Mouse (Mus musculus): ENCODE data around the gene Atp8b3. TPM values are rescaled to one million over a fixed set of nuclear protein-coding genes. Genes with fewer than 3 reads are reported as not detected.

The Atp8b3 gene
- total and polyA plus RNA-seq, 3 experiments = 0.39 TPM; not detected in 2

GRCm38 (mm10) chr10:80533704-80534103, 5.2 kb downstream of the Atp8b3 start:
- no peak overlapping the region for H3K27ac ChIP-seq
- no peak overlapping the region for H3K9ac ChIP-seq (ENCODE audit: low read depth, low read length)
- no peaks in the 10 kb centered on the region for H3K27me3 ChIP-seq (ENCODE audit: control insufficient read depth, insufficient read depth, low read length)
- intact Hi-C loops (cut with DNase I) = no loop called here
- DNase-seq = no peak
- H3K79me2 ChIP-seq (replicated peaks; ENCODE audit: control insufficient read depth, insufficient read depth, low read length) = no peaks in the 10 kb centered on the region
- no peak overlapping the region for H3K4me3 ChIP-seq
- 13% methylated on average over 7 of the region's 7 CpGs for WGBS
- no peak for TF ChIP-seq CTCF (IDR thresholded peaks at IDR 0.05)
- TF ChIP-seq POLR2A (IDR thresholded peaks at IDR 0.05; ENCODE audit: insufficient read depth, low read depth, low read length) = no peak
- TF ChIP-seq EP300 (IDR thresholded peaks at IDR 0.05; ENCODE audit: insufficient read depth, low read depth, low read length) = no peak
- no peaks in the 10 kb centered on the region for H3K4me1 ChIP-seq (ENCODE audit: control insufficient read depth, insufficient read depth, low read length)
- H3K36me3 ChIP-seq (ENCODE audit: control insufficient read depth, insufficient read depth, low read length) = no peaks in the 10 kb centered on the region

DNA sequence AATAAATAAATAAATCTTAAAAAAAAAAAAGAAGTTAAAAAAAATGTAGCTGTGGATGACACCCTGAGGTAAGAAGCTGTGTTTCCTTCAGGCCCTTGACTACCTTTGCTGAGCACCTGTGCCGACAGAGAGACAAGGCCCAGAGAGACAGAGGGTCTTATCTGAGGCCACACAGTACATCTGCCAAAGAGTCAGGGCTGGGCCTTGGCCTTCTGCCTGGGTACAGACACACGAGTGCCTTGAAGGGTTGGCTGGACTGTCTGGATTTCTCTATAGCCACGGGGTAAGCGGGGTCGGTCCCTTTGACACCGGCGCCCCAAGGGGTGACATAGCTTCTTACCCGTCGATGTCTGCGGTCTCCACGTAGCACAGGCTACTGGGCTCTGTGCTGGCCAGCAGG, 6.1 kb downstream of the Atp8b3 start:
- H3K79me2 ChIP-seq (replicated peaks; ENCODE audit: control insufficient read depth, insufficient read depth, low read length) = no peaks in the 10 kb centered on the region
- WGBS = 81% methylated on average over 11 of the region's 11 CpGs
- no peak overlapping the region for H3K9ac ChIP-seq (ENCODE audit: low read depth, low read length)
- no peak overlapping the region for H3K4me3 ChIP-seq
- no peak overlapping the region for H3K27ac ChIP-seq
- intact Hi-C loops (cut with DNase I) = no loop called here
- H3K36me3 ChIP-seq (ENCODE audit: control insufficient read depth, insufficient read depth, low read length) = no peaks in the 10 kb centered on the region
- no peak for DNase-seq
- H3K27me3 ChIP-seq (ENCODE audit: control insufficient read depth, insufficient read depth, low read length) = no peaks in the 10 kb centered on the region
- TF ChIP-seq CTCF (IDR thresholded peaks at IDR 0.05) = no peak
- no peak for TF ChIP-seq POLR2A (IDR thresholded peaks at IDR 0.05; ENCODE audit: insufficient read depth, low read depth, low read length)
- TF ChIP-seq EP300 (IDR thresholded peaks at IDR 0.05; ENCODE audit: insufficient read depth, low read depth, low read length) = no peak
- no peaks in the 10 kb centered on the region for H3K4me1 ChIP-seq (ENCODE audit: control insufficient read depth, insufficient read depth, low read length)

DNA sequence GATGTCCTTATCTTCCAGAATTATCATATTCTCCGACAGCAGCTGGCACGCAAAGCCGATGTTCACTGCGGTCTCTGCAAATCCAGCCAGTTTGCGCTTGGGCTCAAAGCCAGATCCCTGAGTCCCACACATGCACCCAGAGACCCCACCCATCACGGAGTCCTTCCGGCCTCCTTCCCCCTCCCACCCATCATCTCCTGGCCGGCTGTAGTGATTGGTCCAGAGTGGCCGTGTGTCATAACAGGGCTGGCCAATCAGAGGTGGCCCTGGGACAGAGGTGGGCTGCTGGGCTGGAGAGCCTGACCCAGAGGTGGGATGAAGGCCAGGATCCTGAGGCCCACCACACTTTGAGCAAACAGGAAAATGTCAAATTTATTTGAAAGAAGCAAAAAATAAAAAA, 12.8 kb downstream of the Atp8b3 start:
- Histone ChIP-seq H3K27ac (no peak overlapping the region), H3K79me2 (replicated peaks; ENCODE audit: control insufficient read depth, insufficient read depth, low read length) (no peaks in the 10 kb centered on the region), H3K27me3 (ENCODE audit: control insufficient read depth, insufficient read depth, low read length) (no peaks in the 10 kb centered on the region), H3K4me3 (no peak overlapping the region), H3K4me1 (ENCODE audit: control insufficient read depth, insufficient read depth, low read length) (no peaks in the 10 kb centered on the region), H3K36me3 (ENCODE audit: control insufficient read depth, insufficient read depth, low read length) (no peaks in the 10 kb centered on the region), H3K9ac (ENCODE audit: low read depth, low read length) (no peak overlapping the region)
- intact Hi-C loops (cut with DNase I) = no loop called here
- no peak for TF ChIP-seq CTCF (IDR thresholded peaks at IDR 0.05)
- 27% methylated on average over 9 of the region's 9 CpGs for WGBS
- DNase-seq = no peak

DNA sequence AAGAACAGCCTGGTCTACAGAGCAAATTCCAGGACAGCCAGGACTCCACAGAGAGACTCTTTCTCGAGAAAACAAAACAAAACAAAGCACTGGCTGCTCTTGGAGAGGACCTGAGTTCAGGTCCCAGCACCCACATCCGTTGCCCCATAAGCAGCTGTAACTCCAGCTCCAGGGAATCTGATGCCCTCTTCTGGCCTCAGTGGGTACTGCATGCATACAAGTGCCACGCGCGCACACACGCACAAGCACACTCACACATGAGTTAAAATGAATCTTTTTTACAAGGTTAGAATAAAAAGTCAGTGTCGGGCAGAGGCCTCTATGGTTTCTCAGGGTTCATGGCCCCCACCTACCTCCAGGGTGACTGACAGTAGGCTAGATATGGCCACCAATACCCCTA, 15.6 kb downstream of the Atp8b3 start:
- H3K4me3 ChIP-seq = no peak overlapping the region
- TF ChIP-seq EP300 (IDR thresholded peaks at IDR 0.05; ENCODE audit: insufficient read depth, low read depth, low read length) (no peak), CTCF (IDR thresholded peaks at IDR 0.05) (peak; percentile 46), POLR2A (IDR thresholded peaks at IDR 0.05; ENCODE audit: insufficient read depth, low read depth, low read length) (no peak)
- no peak overlapping the region for H3K9ac ChIP-seq (ENCODE audit: low read depth, low read length)
- no peak overlapping the region for H3K27ac ChIP-seq
- intact Hi-C loops (cut with DNase I) = no loop called here
- no peaks in the 10 kb centered on the region for H3K79me2 ChIP-seq (replicated peaks; ENCODE audit: control insufficient read depth, insufficient read depth, low read length)
- 92% methylated on average over 7 of the region's 7 CpGs for WGBS
- H3K4me1 ChIP-seq (ENCODE audit: control insufficient read depth, insufficient read depth, low read length) = no peaks in the 10 kb centered on the region
- H3K27me3 ChIP-seq (ENCODE audit: control insufficient read depth, insufficient read depth, low read length) = no peaks in the 10 kb centered on the region
- DNase-seq = no peak
- H3K36me3 ChIP-seq (ENCODE audit: control insufficient read depth, insufficient read depth, low read length) = no peaks in the 10 kb centered on the region

- Histone ChIP-seq H3K27ac (no peak overlapping the region), H3K4me1 (ENCODE audit: control insufficient read depth, insufficient read depth, low read length) (no peaks in the 10 kb centered on the region), H3K27me3 (ENCODE audit: control insufficient read depth, insufficient read depth, low read length) (no peaks in the 10 kb centered on the region; the same call in 1 of the 2 replicates), H3K36me3 (ENCODE audit: control insufficient read depth, insufficient read depth, low read length) (no peaks in the 10 kb centered on the region), H3K9ac (ENCODE audit: low read depth, low read length) (no peak overlapping the region), H3K4me3 (no peak overlapping the region), H3K79me2 (replicated peaks; ENCODE audit: control insufficient read depth, insufficient read depth, low read length) (no peaks in the 10 kb centered on the region)
- WGBS = 63% methylated on average over 2 of the region's 2 CpGs
- DNase-seq = no peak
- intact Hi-C loops (cut with DNase I) = no loop called here
- TF ChIP-seq EP300 (IDR thresholded peaks at IDR 0.05; ENCODE audit: insufficient read depth, low read depth, low read length) (no peak), CTCF (IDR thresholded peaks at IDR 0.05) (peak; percentile 69)
These were observed 19.6 kb downstream of the Atp8b3 start for GRCm38 (mm10) chr10:80519287-80519686.

DNA sequence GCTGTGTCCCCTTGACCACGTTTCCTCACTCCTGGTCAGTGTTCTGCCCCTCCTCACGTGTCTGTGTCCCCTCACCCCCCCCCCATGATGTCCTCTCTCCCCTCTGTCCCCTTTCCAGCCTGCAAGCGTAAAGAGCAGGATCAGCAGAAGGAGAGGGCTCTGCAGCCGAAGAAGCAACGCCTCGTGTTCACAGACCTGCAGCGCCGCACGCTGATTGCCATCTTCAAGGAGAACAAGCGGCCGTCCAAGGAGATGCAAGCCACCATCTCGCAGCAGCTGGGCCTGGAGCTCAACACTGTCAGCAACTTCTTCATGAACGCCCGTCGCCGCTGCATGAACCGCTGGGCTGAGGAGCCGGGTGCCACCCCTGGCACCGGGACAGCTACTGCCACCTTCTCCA, 25.2 kb downstream of the Atp8b3 start:
- H3K79me2 ChIP-seq (replicated peaks; ENCODE audit: control insufficient read depth, insufficient read depth, low read length) = no peaks in the 10 kb centered on the region
- H3K36me3 ChIP-seq (ENCODE audit: control insufficient read depth, insufficient read depth, low read length) = no peaks in the 10 kb centered on the region
- no peaks in the 10 kb centered on the region; the same call in 1 of the 2 replicates for H3K27me3 ChIP-seq (ENCODE audit: control insufficient read depth, insufficient read depth, low read length)
- H3K27ac ChIP-seq = no peak overlapping the region
- TF ChIP-seq POLR2A (IDR thresholded peaks at IDR 0.05; ENCODE audit: insufficient read depth, low read depth, low read length) (no peak), CTCF (IDR thresholded peaks at IDR 0.05) (no peak), EP300 (IDR thresholded peaks at IDR 0.05; ENCODE audit: insufficient read depth, low read depth, low read length) (no peak)
- 12% methylated on average over 19 of the region's 19 CpGs for WGBS
- H3K4me1 ChIP-seq (ENCODE audit: control insufficient read depth, insufficient read depth, low read length) = no peaks in the 10 kb centered on the region; the same call in 1 of the 2 replicates
- DNase-seq = no peak
- intact Hi-C loops (cut with DNase I) = no loop called here
- H3K4me3 ChIP-seq = no peak overlapping the region
- H3K9ac ChIP-seq (ENCODE audit: low read depth, low read length) = no peak overlapping the region
